Mouse (Mus musculus) G1E (cell line): ENCODE measurements around the gene Atg5. TPM values are rescaled to one million over a fixed set of nuclear protein-coding genes. Genes with fewer than 3 reads are reported as not detected.
"Not testable (repeated sequence)": the region's sequence is repeated elsewhere in the genome, so short reads cannot be mapped to it uniquely, and the experiment has no call there.

Experiments used
- ATAC-seq: 2 replicates; pipeline ENCODE4 v1.8.0; 2016; ENCODE audit warnings: mild to moderate bottlenecking; ENCODE audit not compliant: insufficient number of reproducible peaks, poor library complexity, low FRiP score, severe bottlenecking; ENCODE audit errors: extremely low read depth
- DNase-seq: peaks from one replicate; pipeline ENCODE4 v3.0.0; 2012; ENCODE audit warnings: low spot score
- H3K27me3 ChIP-seq: 2 replicates; pipeline ENCODE4 v1.6.1; 2012; ENCODE audit warnings: mild to moderate bottlenecking, low read length, inconsistent platforms; ENCODE audit not compliant: insufficient read depth
- H3K36me3 ChIP-seq: replicated peaks from 2 replicates; pipeline ENCODE3; 2012; ENCODE audit warnings: mild to moderate bottlenecking, inconsistent platforms
- H3K4me1 ChIP-seq: 2 replicates; pipeline ENCODE4 v1.6.1; 2012; ENCODE audit warnings: low read depth, low read length, inconsistent platforms, mixed read lengths; ENCODE audit not compliant: insufficient read depth
- H3K4me3 ChIP-seq: 2 replicates; pipeline ENCODE4 v1.5.1; 2012; ENCODE audit warnings: low read depth, mild to moderate bottlenecking, inconsistent platforms, low read length, moderate library complexity, mixed read lengths
- H3K9me3 ChIP-seq: replicated peaks from 2 replicates; pipeline ENCODE4 v1.6.1; 2012; ENCODE audit warnings: inconsistent platforms
- CTCF ChIP-seq: IDR thresholded peaks from 2 replicates; pipeline ENCODE4 v1.5.1; 2012; ENCODE audit warnings: low read depth, low read length, inconsistent platforms, mixed read lengths
- GATA1 ChIP-seq: IDR thresholded peaks from 2 replicates; pipeline ENCODE4 v1.6.1; 2012; ENCODE audit warnings: borderline replicate concordance, low read length, inconsistent platforms, mixed read lengths
- GATA2 ChIP-seq: IDR thresholded peaks from 2 replicates; pipeline ENCODE4 v1.6.1; 2012; ENCODE audit warnings: low read depth, low read length, inconsistent platforms, borderline replicate concordance
- POLR2AphosphoS5 ChIP-seq: IDR thresholded peaks from 2 replicates; pipeline ENCODE4 v1.6.1; 2012; ENCODE audit warnings: low read depth, low read length, inconsistent platforms; ENCODE audit not compliant: insufficient replicate concordance
- TAL1 ChIP-seq: conservative IDR thresholded peaks from 2 replicates; pipeline ENCODE4 v1.6.1; 2012; ENCODE audit warnings: low read depth, low read length, inconsistent platforms, mixed read lengths
- polyA plus RNA-seq: library from polyadenylated mRNA; stranded (reverse); fragments of >175 nt; gene quantifications from 2 replicates; pipeline ENCODE4 v1.2.3, GENCODE M21; 2012
- total RNA-seq, 2 experiments: library from RNA; stranded (forward) in 1 of 2; stranded (reverse) in 1 of 2; fragments of 200-1000 nt in 1 of 2; fragments of >200 nt in 1 of 2; fragmentation: Nextera tagmentation in 1 of 2; gene quantifications; 2 replicates each; pipeline ENCODE4 v1.2.3; 2014 to 2017

Gene Atg5
- total and polyA plus RNA-seq, 3 experiments: 4.4 to 23.3 (median 23.2) TPM

DNA sequence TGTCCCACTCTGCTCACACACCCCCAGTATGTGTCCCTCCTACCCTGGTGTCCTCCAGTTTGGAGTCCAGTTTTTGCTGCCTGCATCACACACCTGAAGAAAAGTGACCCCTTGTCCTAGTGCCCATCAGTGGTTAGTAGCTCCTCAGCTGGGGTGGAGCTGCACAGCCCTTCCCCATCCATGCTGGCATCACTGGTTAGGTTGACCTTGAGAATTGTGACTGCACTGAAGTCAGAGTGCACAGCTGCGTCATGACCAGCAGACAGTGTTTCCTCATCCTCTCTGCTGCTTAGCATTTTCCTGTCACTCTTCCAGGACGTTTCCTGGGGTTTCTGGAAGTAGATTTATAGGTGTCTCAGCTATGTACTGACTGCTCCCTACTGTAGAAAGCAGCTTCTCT is 63.3 kb downstream of the Atg5 start:
- ATAC-seq (no peak), DNase-seq (no peak)
- Histone ChIP-seq H3K4me3 (no peak overlapping the region), H3K27me3 (no peaks in the 10 kb centered on the region), H3K36me3 (peaks cover 25% of the 10 kb centered on the region), H3K4me1 (peaks cover 19% of the 10 kb centered on the region), H3K9me3 (no peaks in the 10 kb centered on the region)
- TF ChIP-seq GATA2 (no peak), POLR2AphosphoS5 (no peak), CTCF (no peak), GATA1 (no peak), TAL1 (no peak)

DNA sequence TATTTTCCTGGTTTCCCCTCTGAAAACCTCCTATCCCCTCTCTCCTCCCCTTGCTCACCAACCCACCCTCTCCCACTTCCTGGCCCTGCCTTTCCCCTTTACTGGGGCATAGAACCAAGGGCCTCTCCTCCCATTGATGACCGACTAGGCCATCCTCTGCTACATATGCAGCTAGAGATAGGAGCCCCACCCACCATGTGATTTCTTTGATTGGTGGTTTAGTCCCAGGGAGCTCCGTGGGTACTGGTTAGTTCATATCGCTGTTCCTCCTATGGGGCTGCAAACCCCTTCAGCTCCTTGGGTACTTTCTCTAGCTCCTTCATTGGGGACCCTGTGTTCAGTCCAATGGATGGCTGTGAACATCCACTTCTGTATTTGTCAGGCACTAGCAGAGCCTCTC is 64.5 kb downstream of the Atg5 start:
- DNase-seq, H3K27me3 ChIP-seq, H3K4me3 ChIP-seq, ATAC-seq, H3K9me3 ChIP-seq: not testable (repeated sequence)
- Histone ChIP-seq H3K36me3 (peaks cover 19% of the 10 kb centered on the region), H3K4me1 (peaks cover 26% of the 10 kb centered on the region)

- TF ChIP-seq TAL1: peak; percentile 33; the same call in 1 of the 2 replicates
- H3K4me3 ChIP-seq, H3K27me3 ChIP-seq, DNase-seq, H3K9me3 ChIP-seq: not testable (repeated sequence)
- Histone ChIP-seq H3K36me3 (peaks cover 19% of the 10 kb centered on the region), H3K4me1 (peaks cover 41% of the 10 kb centered on the region)
- peak; percentile 87 for ATAC-seq
These were observed 68.7 kb downstream of the Atg5 start for GRCm38 (mm10) chr10:44336641-44337382.

DNA sequence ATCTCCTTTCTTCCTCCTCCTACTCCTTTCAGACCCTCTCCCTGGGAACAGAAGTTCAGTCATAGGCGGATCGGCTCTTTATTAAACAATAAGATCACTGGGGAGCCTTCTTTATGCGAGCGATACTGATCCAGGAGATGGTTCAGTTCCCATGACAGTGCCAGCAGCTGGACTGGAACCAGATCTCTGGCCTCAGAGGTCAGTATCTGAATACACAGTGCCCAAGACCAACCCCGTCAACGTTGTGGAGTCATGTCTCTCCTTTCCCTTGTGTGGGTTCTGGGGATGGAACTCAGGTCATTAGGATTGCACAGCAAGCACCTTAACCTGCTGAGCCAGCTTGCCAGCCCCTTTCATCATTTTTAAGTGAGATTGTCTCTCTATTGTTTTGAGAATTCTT is 70.4 kb downstream of the Atg5 start:
- DNase-seq (no peak), ATAC-seq (no peak)
- Histone ChIP-seq H3K27me3 (no peaks in the 10 kb centered on the region), H3K36me3 (peaks cover 21% of the 10 kb centered on the region), H3K4me3 (no peak overlapping the region), H3K9me3 (no peaks in the 10 kb centered on the region), H3K4me1 (peaks cover 38% of the 10 kb centered on the region)
- no peak for TF ChIP-seq GATA1
- TF ChIP-seq POLR2AphosphoS5: no peak
- no peak for TF ChIP-seq GATA2
- TF ChIP-seq CTCF: no peak
- TF ChIP-seq TAL1: no peak

GRCm38 (mm10) chr10:44339326-44339725 is 71.2 kb downstream of the Atg5 start:
- ATAC-seq: no peak
- no peaks in the 10 kb centered on the region for H3K27me3 ChIP-seq
- H3K4me3 ChIP-seq: no peak overlapping the region
- TF ChIP-seq TAL1 (no peak), GATA1 (no peak), CTCF (no peak), GATA2 (no peak), POLR2AphosphoS5 (no peak)
- H3K9me3 ChIP-seq: no peaks in the 10 kb centered on the region
- no peak for DNase-seq
- H3K4me1 ChIP-seq: peaks cover 38% of the 10 kb centered on the region
- peaks cover 23% of the 10 kb centered on the region for H3K36me3 ChIP-seq

GRCm38 (mm10) chr10:44340928-44341327 is 72.8 kb downstream of the Atg5 start:
- DNase-seq: no peak
- H3K4me1 ChIP-seq: peaks cover 34% of the 10 kb centered on the region
- no peak overlapping the region for H3K4me3 ChIP-seq
- no peaks in the 10 kb centered on the region for H3K27me3 ChIP-seq
- no peak for TF ChIP-seq GATA1
- TF ChIP-seq POLR2AphosphoS5: no peak
- TF ChIP-seq TAL1: no peak
- TF ChIP-seq CTCF: no peak
- TF ChIP-seq GATA2: no peak
- peaks cover 23% of the 10 kb centered on the region for H3K36me3 ChIP-seq
- H3K9me3 ChIP-seq: no peaks in the 10 kb centered on the region
- ATAC-seq: no peak
